Comparison of ENCODE assay signal across 16 mouse cellular contexts in genomic region chr16:42570246-42570996, GRCm38 (mm10).
DNase-seq lines count a peak whose midpoint lies in the region; ATAC-seq and TF ChIP-seq lines count a peak whose summit lies in the region.
"Had no signal": no experiment of that assay in that cellular context is flagged by ENCODE, and none has a peak within 500 bp of the region (broad histone marks: within the 10 kb centered on the region; RNA-seq: fewer than 3 reads in every experiment).

No protein-coding gene starts in this region.

- H3K4me1 ChIP-seq in hindbrain, embryonic 10.5 days (replicated peaks) = peaks cover 24% of the 10 kb centered on the region
- H3K4me1 ChIP-seq in hindbrain, postnatal 0 days (ENCODE audit: insufficient read depth, low read length) = peaks cover 9% of the 10 kb centered on the region; the same call in 1 of the 2 replicates
- peaks cover 15% of the 10 kb centered on the region for H3K4me1 ChIP-seq in embryonic facial prominence, embryonic 10.5 days
- H3K4me1 ChIP-seq in forebrain, postnatal 0 days (ENCODE audit: insufficient read depth) = no peaks in the 10 kb centered on the region
- peaks cover 12% of the 10 kb centered on the region for H3K4me1 ChIP-seq in midbrain, embryonic 14.5 days (ENCODE audit: control insufficient read depth, insufficient read depth, low read length)
- H3K4me1 ChIP-seq: kidney, embryonic 15.5 days had no signal

- no peak overlapping the region for H3K4me3 ChIP-seq in hindbrain, embryonic 10.5 days
- no peak overlapping the region for H3K4me3 ChIP-seq in hindbrain, postnatal 0 days (ENCODE audit: low read length)
- H3K4me3 ChIP-seq in embryonic facial prominence, embryonic 10.5 days = no peak overlapping the region
- H3K4me3 ChIP-seq in forebrain, postnatal 0 days (ENCODE audit: low read depth, low read length) = no peak overlapping the region
- H3K4me3 ChIP-seq in midbrain, embryonic 14.5 days (replicated peaks; ENCODE audit: low read depth, low read length) = no peak overlapping the region
- H3K4me3 ChIP-seq: kidney, embryonic 15.5 days; left cerebral cortex, adult 2 months; limb, embryonic 13.5 days had no signal

- H3K36me3 ChIP-seq in hindbrain, embryonic 10.5 days = no peaks in the 10 kb centered on the region
- H3K36me3 ChIP-seq in hindbrain, postnatal 0 days (ENCODE audit: insufficient read depth, low read length) = no peaks in the 10 kb centered on the region
- H3K36me3 ChIP-seq in embryonic facial prominence, embryonic 10.5 days (replicated peaks) = no peaks in the 10 kb centered on the region
- no peaks in the 10 kb centered on the region for H3K36me3 ChIP-seq in forebrain, postnatal 0 days (ENCODE audit: insufficient read depth)
- no peaks in the 10 kb centered on the region for H3K36me3 ChIP-seq in midbrain, embryonic 14.5 days (ENCODE audit: control insufficient read depth, insufficient read depth, low read length)
- H3K36me3 ChIP-seq: kidney, embryonic 15.5 days; limb, embryonic 13.5 days had no signal

- no peak overlapping the region for H3K9ac ChIP-seq in hindbrain, postnatal 0 days (replicated peaks; ENCODE audit: low read length)
- H3K9ac ChIP-seq in forebrain, postnatal 0 days = no peak overlapping the region
- no peak overlapping the region for H3K9ac ChIP-seq in midbrain, embryonic 14.5 days (replicated peaks; ENCODE audit: low read length)
- H3K9ac ChIP-seq: kidney, embryonic 15.5 days; limb, embryonic 13.5 days had no signal

- H3K27ac ChIP-seq in hindbrain, embryonic 10.5 days = peak overlapping the region; percentile 53
- no peak overlapping the region for H3K27ac ChIP-seq in hindbrain, postnatal 0 days
- H3K27ac ChIP-seq in embryonic facial prominence, embryonic 10.5 days (replicated peaks) = no peak overlapping the region
- H3K27ac ChIP-seq in forebrain, postnatal 0 days (ENCODE audit: low read depth, low read length) = peak overlapping the region; percentile 15; the same call in 1 of the 2 replicates
- H3K27ac ChIP-seq in midbrain, embryonic 14.5 days (replicated peaks; ENCODE audit: low read depth, low read length) = peak overlapping the region; percentile 70
- H3K27ac ChIP-seq: kidney, embryonic 15.5 days; left cerebral cortex, adult 2 months; limb, embryonic 13.5 days had no signal

- no peak for ATAC-seq in hindbrain, postnatal 0 days
- ATAC-seq in forebrain, postnatal 0 days = peak; percentile 40; the same call in 1 of the 2 replicates
- ATAC-seq in midbrain, embryonic 14.5 days (ENCODE audit: low FRiP score, low TSS enrichment) = peak; percentile 63; the same call in 1 of the 2 replicates
- ATAC-seq: Patski had no signal

- H3K4me2 ChIP-seq in hindbrain, postnatal 0 days (ENCODE audit: low read depth, low read length) = no peak overlapping the region
- no peak overlapping the region for H3K4me2 ChIP-seq in forebrain, postnatal 0 days (ENCODE audit: low read depth)
- H3K4me2 ChIP-seq in midbrain, embryonic 14.5 days (ENCODE audit: low read length) = no peak overlapping the region
- H3K4me2 ChIP-seq: kidney, embryonic 15.5 days; limb, embryonic 13.5 days had no signal

- DNase-seq in hindbrain, embryonic 10.5 days (ENCODE audit: low spot score) = no peak
- DNase-seq in hindbrain, postnatal 0 days (ENCODE audit: low spot score) = no peak
- DNase-seq in embryonic facial prominence, embryonic 10.5 days (ENCODE audit: low spot score) = peak; percentile 16
- DNase-seq in forebrain, postnatal 0 days = no peak
- DNase-seq in midbrain, embryonic 14.5 days = peak; percentile 68
- DNase-seq in liver = no peak
- no peak for DNase-seq in adrenal gland, postnatal 4 days (ENCODE audit: low spot score in 2 of 2)
- DNase-seq in heart, postnatal 4 days = no peak
- DNase-seq: cerebellum, adult 18-20 months; lung, postnatal 36 days; retina, postnatal 1 day; thymus, postnatal 36 days had no signal

- H3K27me3 ChIP-seq in hindbrain, embryonic 10.5 days (ENCODE audit: insufficient read depth, poor library complexity, severe bottlenecking) = no peaks in the 10 kb centered on the region
- no peaks in the 10 kb centered on the region for H3K27me3 ChIP-seq in hindbrain, postnatal 0 days (ENCODE audit: insufficient read depth, low read length)
- no peaks in the 10 kb centered on the region for H3K27me3 ChIP-seq in embryonic facial prominence, embryonic 10.5 days (replicated peaks; ENCODE audit: low read depth, poor library complexity, severe bottlenecking)
- H3K27me3 ChIP-seq in forebrain, postnatal 0 days (ENCODE audit: insufficient read depth, low read length) = no peaks in the 10 kb centered on the region
- H3K27me3 ChIP-seq in midbrain, embryonic 14.5 days (ENCODE audit: control insufficient read depth, insufficient read depth, low read length) = no peaks in the 10 kb centered on the region
- H3K27me3 ChIP-seq: kidney, embryonic 15.5 days; limb, embryonic 13.5 days had no signal

- H3K9me3 ChIP-seq in hindbrain, embryonic 10.5 days = no peaks in the 10 kb centered on the region
- H3K9me3 ChIP-seq in hindbrain, postnatal 0 days (ENCODE audit: low read length) = no peaks in the 10 kb centered on the region
- no peaks in the 10 kb centered on the region for H3K9me3 ChIP-seq in embryonic facial prominence, embryonic 10.5 days
- no peaks in the 10 kb centered on the region for H3K9me3 ChIP-seq in forebrain, postnatal 0 days (ENCODE audit: low read length)
- no peaks in the 10 kb centered on the region for H3K9me3 ChIP-seq in midbrain, embryonic 14.5 days (ENCODE audit: control insufficient read depth, low read length)
- H3K9me3 ChIP-seq: kidney, embryonic 15.5 days; limb, embryonic 13.5 days had no signal

- 73% methylated on average over 6 of the region's 6 CpGs for WGBS in hindbrain, embryonic 10.5 days
- 65% methylated on average over 6 of the region's 6 CpGs for WGBS in hindbrain, postnatal 0 days
- WGBS in embryonic facial prominence, embryonic 10.5 days = 62% methylated on average over 6 of the region's 6 CpGs
- 66% methylated on average over 6 of the region's 6 CpGs for WGBS in forebrain, postnatal 0 days
- WGBS in midbrain, embryonic 14.5 days = 56% methylated on average over 6 of the region's 6 CpGs

- TF ChIP-seq CTCF in hindbrain, postnatal 0 days (IDR thresholded peaks at IDR 0.05; ENCODE audit: low read depth) = no peak
- no peak for TF ChIP-seq CTCF in forebrain, postnatal 0 days (IDR thresholded peaks at IDR 0.05; ENCODE audit: low read depth)

Comparison
In these comparisons a context has a peak if more than half of its experiments do, and no peak if none do; other contexts are left out.
1. H3K27ac ChIP-seq: peak in hindbrain, embryonic 10.5 days (single experiment), forebrain, postnatal 0 days (single experiment) and midbrain, embryonic 14.5 days (single experiment); none in hindbrain, postnatal 0 days (single experiment) and embryonic facial prominence, embryonic 10.5 days (single experiment).
2. DNase-seq: peak in embryonic facial prominence, embryonic 10.5 days (single experiment) and midbrain, embryonic 14.5 days (single experiment); none in hindbrain, embryonic 10.5 days (single experiment), hindbrain, postnatal 0 days (single experiment), forebrain, postnatal 0 days (single experiment), liver (single experiment), adrenal gland, postnatal 4 days (0 of 2) and heart, postnatal 4 days (single experiment).